Mouse (Mus musculus): Measurements from ENCODE around the gene Ccdc115. TPM values are rescaled to one million over a fixed set of nuclear protein-coding genes. Genes with fewer than 3 reads are reported as not detected.

Gene Ccdc115
- polyA plus RNA-seq, 1 experiment from 2014 or later: 49.1 TPM

GRCm38 (mm10) chr1:34434660-34435160 lies 4.8 kb downstream of the Ccdc115 start:
- Histone ChIP-seq H3K9ac (ENCODE audit: low read depth, low read length) (peak overlapping the region; percentile 69), H3K36me3 (ENCODE audit: control insufficient read depth, insufficient read depth, low read length) (peaks cover 19% of the 10 kb centered on the region), H3K9me3 (ENCODE audit: control insufficient read depth, low read length) (peaks cover 27% of the 10 kb centered on the region), H3K4me3 (ENCODE audit: low read depth, low read length) (peak overlapping the region; percentile 61), H3K4me1 (ENCODE audit: control insufficient read depth, insufficient read depth, low read length) (peaks cover 17% of the 10 kb centered on the region), H3K4me2 (ENCODE audit: low read depth, low read length) (peak overlapping the region; percentile 78), H3K27ac (replicated peaks; ENCODE audit: low read depth, low read length) (peak overlapping the region; percentile 87), H3K27me3 (replicated peaks; ENCODE audit: control insufficient read depth, insufficient read depth, low read length) (no peaks in the 10 kb centered on the region)
- DNase-seq (ENCODE audit: low spot score) (peak; percentile 93), ATAC-seq (ENCODE audit: low read depth) (peak; percentile 20)
- under 1% methylated on average over 30 of the region's 30 CpGs for WGBS

- 13% methylated on average over 19 of the region's 19 CpGs for WGBS
- peak; percentile 42 for DNase-seq (ENCODE audit: low spot score)
- H3K27ac ChIP-seq (replicated peaks; ENCODE audit: low read depth, low read length): peak overlapping the region; percentile 8; the same call in 1 of the 2 replicates
- H3K4me2 ChIP-seq (ENCODE audit: low read depth, low read length): peak overlapping the region; percentile 78
- H3K27me3 ChIP-seq (replicated peaks; ENCODE audit: control insufficient read depth, insufficient read depth, low read length): no peaks in the 10 kb centered on the region
- peaks cover 34% of the 10 kb centered on the region for H3K9me3 ChIP-seq (ENCODE audit: control insufficient read depth, low read length)
- peak overlapping the region; percentile 41 for H3K9ac ChIP-seq (ENCODE audit: low read depth, low read length)
- ATAC-seq (ENCODE audit: low read depth): no peak
- H3K4me3 ChIP-seq (ENCODE audit: low read depth, low read length): peak overlapping the region; percentile 61
- H3K4me1 ChIP-seq (ENCODE audit: control insufficient read depth, insufficient read depth, low read length): peaks cover 17% of the 10 kb centered on the region
- H3K36me3 ChIP-seq (ENCODE audit: control insufficient read depth, insufficient read depth, low read length): peaks cover 19% of the 10 kb centered on the region
These were observed 5.5 kb downstream of the Ccdc115 start for GRCm38 (mm10) chr1:34433891-34434521.

GRCm38 (mm10) chr1:34432776-34433481 lies 6.5 kb downstream of the Ccdc115 start:
- Histone ChIP-seq H3K27me3 (replicated peaks; ENCODE audit: control insufficient read depth, insufficient read depth, low read length) (no peaks in the 10 kb centered on the region), H3K4me3 (ENCODE audit: low read depth, low read length) (peak overlapping the region; percentile 61), H3K9ac (ENCODE audit: low read depth, low read length) (peak overlapping the region; percentile 75), H3K4me2 (ENCODE audit: low read depth, low read length) (peak overlapping the region; percentile 78), H3K27ac (replicated peaks; ENCODE audit: low read depth, low read length) (peak overlapping the region; percentile 85), H3K36me3 (ENCODE audit: control insufficient read depth, insufficient read depth, low read length) (peaks cover 19% of the 10 kb centered on the region), H3K4me1 (ENCODE audit: control insufficient read depth, insufficient read depth, low read length) (peaks cover 12% of the 10 kb centered on the region; the same call in 1 of the 2 replicates), H3K9me3 (ENCODE audit: control insufficient read depth, low read length) (peaks cover 42% of the 10 kb centered on the region)
- ATAC-seq (ENCODE audit: low read depth): peak; percentile 50
- WGBS: 7% methylated on average over 35 of the region's 35 CpGs
- peak; percentile 88 for DNase-seq (ENCODE audit: low spot score)

GRCm38 (mm10) chr1:34432411-34432775 lies 7.1 kb downstream of the Ccdc115 start:
- peak overlapping the region; percentile 61 for H3K4me3 ChIP-seq (ENCODE audit: low read depth, low read length)
- peak overlapping the region; percentile 75 for H3K9ac ChIP-seq (ENCODE audit: low read depth, low read length)
- peak overlapping the region; percentile 85 for H3K27ac ChIP-seq (replicated peaks; ENCODE audit: low read depth, low read length)
- peaks cover 12% of the 10 kb centered on the region; the same call in 1 of the 2 replicates for H3K4me1 ChIP-seq (ENCODE audit: control insufficient read depth, insufficient read depth, low read length)
- 52% methylated on average over 13 of the region's 13 CpGs for WGBS
- peaks cover 19% of the 10 kb centered on the region for H3K36me3 ChIP-seq (ENCODE audit: control insufficient read depth, insufficient read depth, low read length)
- no peaks in the 10 kb centered on the region for H3K27me3 ChIP-seq (replicated peaks; ENCODE audit: control insufficient read depth, insufficient read depth, low read length)
- peaks cover 44% of the 10 kb centered on the region for H3K9me3 ChIP-seq (ENCODE audit: control insufficient read depth, low read length)
- peak overlapping the region; percentile 78 for H3K4me2 ChIP-seq (ENCODE audit: low read depth, low read length)
- DNase-seq (ENCODE audit: low spot score): peak; percentile 39
- no peak for ATAC-seq (ENCODE audit: low read depth)

- H3K4me3 ChIP-seq (ENCODE audit: low read depth, low read length): no peak overlapping the region
- 99% methylated on average over 9 of the region's 9 CpGs for WGBS
- no peaks in the 10 kb centered on the region for H3K27me3 ChIP-seq (replicated peaks; ENCODE audit: control insufficient read depth, insufficient read depth, low read length)
- peaks cover 44% of the 10 kb centered on the region for H3K9me3 ChIP-seq (ENCODE audit: control insufficient read depth, low read length)
- H3K4me1 ChIP-seq (ENCODE audit: control insufficient read depth, insufficient read depth, low read length): peaks cover 12% of the 10 kb centered on the region; the same call in 1 of the 2 replicates
- DNase-seq (ENCODE audit: low spot score): no peak
- ATAC-seq (ENCODE audit: low read depth): no peak
- no peak overlapping the region for H3K9ac ChIP-seq (ENCODE audit: low read depth, low read length)
- no peak overlapping the region for H3K4me2 ChIP-seq (ENCODE audit: low read depth, low read length)
- H3K36me3 ChIP-seq (ENCODE audit: control insufficient read depth, insufficient read depth, low read length): peaks cover 13% of the 10 kb centered on the region
- H3K27ac ChIP-seq (replicated peaks; ENCODE audit: low read depth, low read length): no peak overlapping the region
These were observed 8.0 kb downstream of the Ccdc115 start for GRCm38 (mm10) chr1:34431431-34431830.

GRCm38 (mm10) chr1:34430981-34431380 lies 8.5 kb downstream of the Ccdc115 start:
- 97% methylated on average over 3 of the region's 3 CpGs for WGBS
- Histone ChIP-seq H3K9me3 (ENCODE audit: control insufficient read depth, low read length) (peaks cover 44% of the 10 kb centered on the region), H3K4me1 (ENCODE audit: control insufficient read depth, insufficient read depth, low read length) (peaks cover 12% of the 10 kb centered on the region; the same call in 1 of the 2 replicates), H3K27ac (replicated peaks; ENCODE audit: low read depth, low read length) (no peak overlapping the region), H3K36me3 (ENCODE audit: control insufficient read depth, insufficient read depth, low read length) (peaks cover 13% of the 10 kb centered on the region), H3K4me3 (ENCODE audit: low read depth, low read length) (no peak overlapping the region), H3K4me2 (ENCODE audit: low read depth, low read length) (no peak overlapping the region), H3K27me3 (replicated peaks; ENCODE audit: control insufficient read depth, insufficient read depth, low read length) (no peaks in the 10 kb centered on the region), H3K9ac (ENCODE audit: low read depth, low read length) (no peak overlapping the region)
- ATAC-seq (ENCODE audit: low read depth) (no peak), DNase-seq (ENCODE audit: low spot score) (no peak)

- 95% methylated on average over 4 of the region's 4 CpGs for WGBS
These were observed 10.2 kb downstream of the Ccdc115 start for GRCm38 (mm10) chr1:34429281-34429680.

GRCm38 (mm10) chr1:34428466-34428865 lies 11.0 kb downstream of the Ccdc115 start:
- DNase-seq (ENCODE audit: low spot score) (no peak), ATAC-seq (ENCODE audit: low read depth) (no peak)
- no peaks in the 10 kb centered on the region for H3K27me3 ChIP-seq (replicated peaks; ENCODE audit: control insufficient read depth, insufficient read depth, low read length)
- peaks cover 44% of the 10 kb centered on the region for H3K9me3 ChIP-seq (ENCODE audit: control insufficient read depth, low read length)
- H3K4me1 ChIP-seq (ENCODE audit: control insufficient read depth, insufficient read depth, low read length): peaks cover 7% of the 10 kb centered on the region; the same call in 1 of the 2 replicates
- no peak overlapping the region for H3K4me3 ChIP-seq (ENCODE audit: low read depth, low read length)
- H3K27ac ChIP-seq (replicated peaks; ENCODE audit: low read depth, low read length): no peak overlapping the region
- no peak overlapping the region for H3K9ac ChIP-seq (ENCODE audit: low read depth, low read length)
- H3K4me2 ChIP-seq (ENCODE audit: low read depth, low read length): no peak overlapping the region
- H3K36me3 ChIP-seq (ENCODE audit: control insufficient read depth, insufficient read depth, low read length): peaks cover 13% of the 10 kb centered on the region
- WGBS: 100% methylated on average over 2 of the region's 2 CpGs

More at GRCm38 (mm10) chr1:34429281-34429680, 10.2 kb downstream of the Ccdc115 start:
- DNase-seq (ENCODE audit: low spot score): no peak
- peaks cover 44% of the 10 kb centered on the region for H3K9me3 ChIP-seq (ENCODE audit: control insufficient read depth, low read length)
- no peak overlapping the region for H3K9ac ChIP-seq (ENCODE audit: low read depth, low read length)
- no peak overlapping the region for H3K4me3 ChIP-seq (ENCODE audit: low read depth, low read length)
- no peaks in the 10 kb centered on the region for H3K27me3 ChIP-seq (replicated peaks; ENCODE audit: control insufficient read depth, insufficient read depth, low read length)
- no peak overlapping the region for H3K27ac ChIP-seq (replicated peaks; ENCODE audit: low read depth, low read length)
- peaks cover 13% of the 10 kb centered on the region for H3K36me3 ChIP-seq (ENCODE audit: control insufficient read depth, insufficient read depth, low read length)
- no peak overlapping the region for H3K4me2 ChIP-seq (ENCODE audit: low read depth, low read length)
- ATAC-seq (ENCODE audit: low read depth): no peak
- H3K4me1 ChIP-seq (ENCODE audit: control insufficient read depth, insufficient read depth, low read length): peaks cover 12% of the 10 kb centered on the region; the same call in 1 of the 2 replicates
